ENCODE assay signal across 8 mouse cellular contexts in genomic region chr1:180256866-180257265, GRCm38 (mm10). TPM values are rescaled to one million over a fixed set of nuclear protein-coding genes. Genes with fewer than 3 reads are reported as not detected.
DNase-seq lines count a peak whose midpoint lies in the region; ATAC-seq and TF ChIP-seq lines count a peak whose summit lies in the region.

No protein-coding gene starts in this region.

- no peak for TF ChIP-seq POLR2A in liver, adult 2 months (IDR thresholded peaks at IDR 0.05; ENCODE audit: extremely low read depth, insufficient read depth, low read length)
- TF ChIP-seq POLR2A in thymus, adult 2 months (IDR thresholded peaks at IDR 0.05; ENCODE audit: control insufficient read depth, extremely low read depth, insufficient read depth, low read length, poor library complexity) = no peak

- peak overlapping the region; percentile 79 for H3K4me3 ChIP-seq in liver, adult 2 months (ENCODE audit: insufficient read depth, low read depth, low read length)
- H3K4me3 ChIP-seq in forebrain, embryonic 12.5 days (replicated peaks) = peak overlapping the region; percentile 80
- H3K4me3 ChIP-seq in limb, embryonic 10.5 days = peak overlapping the region; percentile 74
- H3K4me3 ChIP-seq in neural tube, embryonic 14.5 days (ENCODE audit: low read depth, low read length) = peak overlapping the region; percentile 81
- no peak overlapping the region for H3K4me3 ChIP-seq in thymus, adult 2 months (ENCODE audit: control insufficient read depth, insufficient read depth, low read length)

- peak overlapping the region; percentile 99 for H3K4me2 ChIP-seq in forebrain, embryonic 12.5 days
- peak overlapping the region; percentile 95 for H3K4me2 ChIP-seq in neural tube, embryonic 14.5 days (ENCODE audit: low read depth, low read length)

- peak overlapping the region; percentile 65; the same call in 1 of the 2 replicates for H3K9ac ChIP-seq in liver, adult 2 months (ENCODE audit: low read depth, low read length)
- 0 out of 2 replicates have a peak overlapping the region, but pooled peaks have one; percentile 74 for H3K9ac ChIP-seq in forebrain, embryonic 12.5 days
- H3K9ac ChIP-seq in neural tube, embryonic 14.5 days (replicated peaks; ENCODE audit: low read depth, low read length) = no peak overlapping the region; the same call in 1 of the 2 replicates

- peaks cover 4% of the 10 kb centered on the region; the same call in 1 of the 2 replicates for H3K4me1 ChIP-seq in liver, adult 2 months (ENCODE audit: control insufficient read depth, insufficient read depth, low read length)
- peaks cover 10% of the 10 kb centered on the region for H3K4me1 ChIP-seq in forebrain, embryonic 12.5 days
- peaks cover 13% of the 10 kb centered on the region for H3K4me1 ChIP-seq in limb, embryonic 10.5 days
- H3K4me1 ChIP-seq in neural tube, embryonic 14.5 days (ENCODE audit: control insufficient read depth, insufficient read depth, low read length) = 0 out of 2 replicates have a peak, but pooled peaks cover 2% of the 10 kb centered on the region
- peaks cover 14% of the 10 kb centered on the region for H3K4me1 ChIP-seq in thymus, adult 2 months (replicated peaks; ENCODE audit: control insufficient read depth, insufficient read depth, low read length)

- no peaks in the 10 kb centered on the region for H3K36me3 ChIP-seq in liver, adult 2 months (ENCODE audit: control insufficient read depth, insufficient read depth, low read length)
- H3K36me3 ChIP-seq in forebrain, embryonic 12.5 days (replicated peaks) = no peaks in the 10 kb centered on the region
- no peaks in the 10 kb centered on the region for H3K36me3 ChIP-seq in limb, embryonic 10.5 days
- H3K36me3 ChIP-seq in neural tube, embryonic 14.5 days (ENCODE audit: control insufficient read depth, insufficient read depth, low read length) = no peaks in the 10 kb centered on the region
- H3K36me3 ChIP-seq in thymus, adult 2 months (ENCODE audit: control insufficient read depth, insufficient read depth, low read length) = no peaks in the 10 kb centered on the region

- no peaks in the 10 kb centered on the region for H3K9me3 ChIP-seq in forebrain, embryonic 12.5 days
- H3K9me3 ChIP-seq in limb, embryonic 10.5 days (replicated peaks) = no peaks in the 10 kb centered on the region
- H3K9me3 ChIP-seq in neural tube, embryonic 14.5 days (ENCODE audit: control insufficient read depth, low read length) = no peaks in the 10 kb centered on the region

- H3K79me2 ChIP-seq in liver, adult 2 months (ENCODE audit: control insufficient read depth, insufficient read depth, low read length) = peaks cover 6% of the 10 kb centered on the region; the same call in 1 of the 2 replicates

- DNase-seq in liver, adult 2 months (ENCODE audit: extremely low read depth, low read depth, low spot score) = peak; percentile 42
- no peak for DNase-seq in liver
- no peak for DNase-seq in limb, embryonic 10.5 days (ENCODE audit: low spot score)
- DNase-seq in thymus, adult 2 months = no peak
- DNase-seq in left cerebral cortex, adult 9 months (ENCODE audit: low spot score in 2 of 2) = no peak
- no peak for DNase-seq in c-Kit-positive CD71-positive TER-119-positive erythroid progenitor cells, embryonic 14.5 days (ENCODE audit: low spot score)

- no peaks in the 10 kb centered on the region for H3K27me3 ChIP-seq in liver, adult 2 months (ENCODE audit: control insufficient read depth, insufficient read depth, low read length)
- H3K27me3 ChIP-seq in forebrain, embryonic 12.5 days = peaks cover 13% of the 10 kb centered on the region
- H3K27me3 ChIP-seq in limb, embryonic 10.5 days (ENCODE audit: low read depth, poor library complexity, severe bottlenecking) = peaks cover 16% of the 10 kb centered on the region
- no peaks in the 10 kb centered on the region for H3K27me3 ChIP-seq in neural tube, embryonic 14.5 days (ENCODE audit: control insufficient read depth, insufficient read depth, low read length)
- no peaks in the 10 kb centered on the region for H3K27me3 ChIP-seq in thymus, adult 2 months (ENCODE audit: control insufficient read depth, insufficient read depth, low read length)

- TF ChIP-seq CTCF in liver, adult 2 months (IDR thresholded peaks at IDR 0.05; ENCODE audit: low read depth, low read length) = no peak
- TF ChIP-seq CTCF in thymus, adult 2 months (IDR thresholded peaks at IDR 0.05; ENCODE audit: borderline replicate concordance, control insufficient read depth, extremely low read depth, insufficient read depth, low read length, poor library complexity) = no peak

- no peak for ATAC-seq in forebrain, embryonic 12.5 days (ENCODE audit: low FRiP score)
- no peak for ATAC-seq in neural tube, embryonic 14.5 days (ENCODE audit: low read depth)

- H3K27ac ChIP-seq in liver, adult 2 months (replicated peaks; ENCODE audit: insufficient read depth, low read depth, low read length) = peak overlapping the region; percentile 79
- no peak overlapping the region for H3K27ac ChIP-seq in forebrain, embryonic 12.5 days
- H3K27ac ChIP-seq in limb, embryonic 10.5 days = no peak overlapping the region
- no peak overlapping the region for H3K27ac ChIP-seq in neural tube, embryonic 14.5 days (ENCODE audit: low read depth, low read length)
- H3K27ac ChIP-seq in thymus, adult 2 months (ENCODE audit: control insufficient read depth, insufficient read depth, low read length) = no peak overlapping the region

- WGBS in liver, adult 2 months = 12% methylated on average over 4 of the region's 4 CpGs
- WGBS in forebrain, embryonic 12.5 days = 69% methylated on average over 4 of the region's 4 CpGs
- 65% methylated on average over 4 of the region's 4 CpGs for WGBS in limb, embryonic 10.5 days
- WGBS in neural tube, embryonic 14.5 days = 69% methylated on average over 4 of the region's 4 CpGs
- 64% methylated on average over 4 of the region's 4 CpGs for WGBS in thymus, adult 2 months

RNA-seq across cellular contexts. Expression of gene Psen2, which starts 6.4 kb away (rescaled TPM):
- 247 and 256 TPM in 2 replicates for total RNA-seq in liver, adult 2 months (2014; rRNA removed)
- polyA plus RNA-seq in liver, adult 2 months (2012; rRNA removed) = 711 and 783 TPM in 2 replicates
- polyA plus RNA-seq in forebrain, embryonic 12.5 days (2016; fragmentation: Nextera tagmentation; extraction: Ambion mirVana) = 6.4 and 7.9 TPM in 2 replicates
- polyA plus RNA-seq in limb, embryonic 10.5 days (2016; fragmentation: Nextera tagmentation; extraction: Ambion mirVana) = 6.7 and 7.1 TPM in 2 replicates
- 14.1 and 16.3 TPM in 2 replicates for polyA plus RNA-seq in neural tube, embryonic 14.5 days (2014; fragmentation: Nextera tagmentation; extraction: Ambion mirVana)
- polyA plus RNA-seq in thymus, adult 2 months (2012; rRNA removed) = 35.2 and 39.9 TPM in 2 replicates

RNA-seq across cellular contexts. Expression of gene Coq8a, which starts 57.5 kb away (rescaled TPM):
- 137 and 197 TPM in 2 replicates for total RNA-seq in liver, adult 2 months (2014; rRNA removed)
- 387 and 444 TPM in 2 replicates for polyA plus RNA-seq in liver, adult 2 months (2012; rRNA removed)
- 1.4 and 2.0 TPM in 2 replicates for polyA plus RNA-seq in forebrain, embryonic 12.5 days (2016; fragmentation: Nextera tagmentation; extraction: Ambion mirVana)
- 2.1 and 2.4 TPM in 2 replicates for polyA plus RNA-seq in limb, embryonic 10.5 days (2016; fragmentation: Nextera tagmentation; extraction: Ambion mirVana)
- polyA plus RNA-seq in neural tube, embryonic 14.5 days (2014; fragmentation: Nextera tagmentation; extraction: Ambion mirVana) = 3.1 and 3.3 TPM in 2 replicates
- polyA plus RNA-seq in thymus, adult 2 months (2012; rRNA removed) = 33.4 and 51.0 TPM in 2 replicates

Comparison
In these comparisons a context has a peak if more than half of its experiments do, and no peak if none do; other contexts are left out.
1. RNA of gene Psen2, which starts 6.4 kb away (polyA plus RNA-seq): 711 to 783 TPM in liver, adult 2 months; 35.2 to 39.9 TPM in thymus, adult 2 months, 14.1 to 16.3 TPM in neural tube, embryonic 14.5 days, 6.4 to 7.9 TPM in forebrain, embryonic 12.5 days and 6.7 to 7.1 TPM in limb, embryonic 10.5 days; every median in the first group is over 10 times any median in the second.